Mouse (Mus musculus) C2C12 (cell line): ENCODE data around the gene Pcbp2.

Source experiments
- CTCF ChIP-seq: IDR thresholded peaks from one replicate; pipeline ENCODE4 v1.5.1; 2011; ENCODE audit not compliant: control insufficient read depth, insufficient read depth, insufficient read length
- MYOG ChIP-seq: IDR thresholded peaks from one replicate; pipeline ENCODE4 v1.6.1; 2011; ENCODE audit not compliant: control insufficient read depth, insufficient read length; ENCODE audit errors: extremely low read depth
- USF1 ChIP-seq: IDR thresholded peaks from one replicate; pipeline ENCODE4 v1.6.1; 2011; ENCODE audit warnings: low read depth, mild to moderate bottlenecking, control low read depth, moderate library complexity

DNA sequence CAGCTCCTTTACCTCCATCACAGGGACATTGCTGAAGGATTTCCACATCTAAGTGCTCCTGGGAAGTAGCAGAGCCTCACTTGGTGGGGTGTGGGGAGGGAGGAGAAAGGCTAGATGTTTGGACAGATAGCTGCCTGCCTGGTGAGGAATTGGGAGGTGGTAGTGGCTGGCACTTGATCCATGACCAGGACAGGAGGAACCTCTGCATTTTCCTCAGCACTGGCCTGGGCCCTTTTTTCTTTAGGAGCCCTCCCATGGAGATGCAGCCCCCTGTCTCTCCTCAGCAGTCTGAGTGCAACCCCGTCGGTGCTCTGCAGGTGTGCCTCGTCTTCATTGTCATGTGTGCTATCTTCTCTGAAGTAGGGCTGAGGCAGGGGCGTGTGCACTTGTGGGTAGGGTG lies 51.1 kb downstream of the Pcbp2 start:
- TF ChIP-seq USF1 = no peak
- no peak for TF ChIP-seq MYOG
- TF ChIP-seq CTCF = no peak
